Mouse (Mus musculus) stomach, postnatal 0 days (tissue): ENCODE results near the gene Ube2h.

ENCODE experiments used
- CTCF ChIP-seq: IDR thresholded peaks from 2 replicates; pipeline ENCODE4 v1.5.1; 2016; ENCODE audit warnings: antibody characterized with exemption, low read depth, mild to moderate bottlenecking, moderate library complexity
- EP300 ChIP-seq: optimal IDR thresholded peaks from 2 replicates; pipeline ENCODE3; 2016; ENCODE audit warnings: antibody characterized with exemption

DNA sequence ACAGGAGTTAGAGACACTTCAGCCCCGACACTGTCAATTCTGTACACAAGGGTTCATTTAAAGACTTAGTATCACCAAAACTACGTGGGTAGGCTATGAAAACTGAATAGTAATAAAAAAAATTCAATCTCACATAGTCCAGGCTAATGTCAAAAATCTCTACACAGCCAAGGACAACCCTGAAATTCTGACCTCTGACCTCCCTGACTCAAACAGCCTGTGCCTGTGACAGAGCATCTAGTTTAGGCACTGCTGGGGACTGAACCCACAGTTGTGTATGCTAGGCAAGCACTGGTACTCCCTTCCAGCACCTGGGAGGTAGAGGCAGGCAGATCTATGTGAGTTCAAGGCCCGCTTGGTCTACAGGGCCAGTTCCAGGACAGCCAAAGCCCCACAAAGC is 86.8 kb downstream of the Ube2h start:
- no peak for TF ChIP-seq CTCF
- no peak for TF ChIP-seq EP300
